Mouse (Mus musculus): ENCODE measurements around the gene Amz2.

GRCm38 (mm10) chr11:109473171-109474085 is 47.7 kb downstream of the Amz2 start, which contains the start of the genes Arsg and Slc16a6:
- TF ChIP-seq MYOG (IDR thresholded peaks at IDR 0.05; ENCODE audit: control insufficient read depth, extremely low read depth, insufficient read length) (no peak), CTCF (IDR thresholded peaks at IDR 0.05; ENCODE audit: control insufficient read depth, insufficient read depth, insufficient read length) (no peak), MYOD1 (IDR thresholded peaks at IDR 0.05; ENCODE audit: control insufficient read depth, insufficient read length, low read depth) (no peak), MAX (IDR thresholded peaks at IDR 0.05) (peak; percentile 22), CEBPB (IDR thresholded peaks at IDR 0.05; ENCODE audit: low read depth) (no peak), USF1 (IDR thresholded peaks at IDR 0.05; ENCODE audit: low read depth) (no peak)
